Mouse (Mus musculus): ENCODE data around the gene Nlgn3. TPM values are rescaled to one million over a fixed set of nuclear protein-coding genes. Genes with fewer than 3 reads are reported as not detected.
"Not testable (repeated sequence)": the region's sequence is repeated elsewhere in the genome, so short reads cannot be mapped to it uniquely, and the experiment has no call there.

The Nlgn3 gene
- total RNA-seq, 2 experiments from 2014 or later: not detected

GRCm38 (mm10) chrX:101299473-101300426 lies 782 bp downstream of the Nlgn3 start:
- ATAC-seq (replicated peaks; ENCODE audit: poor library complexity, severe bottlenecking): no peak

GRCm38 (mm10) chrX:101300427-101301030 lies 1.6 kb downstream of the Nlgn3 start:
- ATAC-seq (replicated peaks; ENCODE audit: poor library complexity, severe bottlenecking): no peak

- ATAC-seq (replicated peaks; ENCODE audit: poor library complexity, severe bottlenecking): no peak
These were observed 2.7 kb downstream of the Nlgn3 start for GRCm38 (mm10) chrX:101301654-101302053.

GRCm38 (mm10) chrX:101304646-101305045 lies 5.7 kb downstream of the Nlgn3 start:
- ATAC-seq (replicated peaks; ENCODE audit: poor library complexity, severe bottlenecking): no peak

- no peak for ATAC-seq (replicated peaks; ENCODE audit: poor library complexity, severe bottlenecking)
These were observed 10.3 kb downstream of the Nlgn3 start for GRCm38 (mm10) chrX:101309299-101309698.

- peak; percentile 62 for ATAC-seq (replicated peaks; ENCODE audit: poor library complexity, severe bottlenecking)
These were observed 14.8 kb downstream of the Nlgn3 start for GRCm38 (mm10) chrX:101313625-101314359.

- ATAC-seq (replicated peaks; ENCODE audit: poor library complexity, severe bottlenecking): peak; percentile 79
These were observed 20.8 kb downstream of the Nlgn3 start for GRCm38 (mm10) chrX:101319775-101320174.

GRCm38 (mm10) chrX:101325989-101326899 lies 27.3 kb downstream of the Nlgn3 start:
- ATAC-seq (replicated peaks; ENCODE audit: poor library complexity, severe bottlenecking): no peak

- ATAC-seq (replicated peaks; ENCODE audit: poor library complexity, severe bottlenecking): peak; percentile 31; the same call in 1 of the 2 replicates
These were observed 30.5 kb downstream of the Nlgn3 start for GRCm38 (mm10) chrX:101329372-101330028.

GRCm38 (mm10) chrX:101332031-101332374 lies 33.0 kb downstream of the Nlgn3 start:
- ATAC-seq (replicated peaks; ENCODE audit: poor library complexity, severe bottlenecking): no peak

- peak; percentile 97 for ATAC-seq (replicated peaks; ENCODE audit: poor library complexity, severe bottlenecking)
These were observed 33.6 kb downstream of the Nlgn3 start for GRCm38 (mm10) chrX:101332375-101333211.

- no peak for ATAC-seq (replicated peaks; ENCODE audit: poor library complexity, severe bottlenecking)
These were observed 35.6 kb downstream of the Nlgn3 start for GRCm38 (mm10) chrX:101334606-101335005.

- no peak for ATAC-seq (replicated peaks; ENCODE audit: poor library complexity, severe bottlenecking)
These were observed 39.7 kb downstream of the Nlgn3 start for GRCm38 (mm10) chrX:101338666-101339065.

- not testable (repeated sequence) for ATAC-seq (replicated peaks; ENCODE audit: poor library complexity, severe bottlenecking)
These were observed 43.9 kb downstream of the Nlgn3 start for GRCm38 (mm10) chrX:101342837-101343236.

- ATAC-seq (replicated peaks; ENCODE audit: poor library complexity, severe bottlenecking): no peak
These were observed 46.5 kb downstream of the Nlgn3 start for GRCm38 (mm10) chrX:101345456-101345855.

- ATAC-seq (replicated peaks; ENCODE audit: poor library complexity, severe bottlenecking): no peak
These were observed 47.5 kb downstream of the Nlgn3 start for GRCm38 (mm10) chrX:101346475-101346874.

- peak; percentile 48 for ATAC-seq (replicated peaks; ENCODE audit: poor library complexity, severe bottlenecking)
These were observed 52.2 kb downstream of the Nlgn3 start for GRCm38 (mm10) chrX:101351188-101351587.

- not testable (repeated sequence) for ATAC-seq (replicated peaks; ENCODE audit: poor library complexity, severe bottlenecking)
These were observed 59.9 kb downstream of the Nlgn3 start for GRCm38 (mm10) chrX:101358902-101359301.
